ENCODE assay signal across 9 mouse cellular contexts in the genomic region with DNA sequence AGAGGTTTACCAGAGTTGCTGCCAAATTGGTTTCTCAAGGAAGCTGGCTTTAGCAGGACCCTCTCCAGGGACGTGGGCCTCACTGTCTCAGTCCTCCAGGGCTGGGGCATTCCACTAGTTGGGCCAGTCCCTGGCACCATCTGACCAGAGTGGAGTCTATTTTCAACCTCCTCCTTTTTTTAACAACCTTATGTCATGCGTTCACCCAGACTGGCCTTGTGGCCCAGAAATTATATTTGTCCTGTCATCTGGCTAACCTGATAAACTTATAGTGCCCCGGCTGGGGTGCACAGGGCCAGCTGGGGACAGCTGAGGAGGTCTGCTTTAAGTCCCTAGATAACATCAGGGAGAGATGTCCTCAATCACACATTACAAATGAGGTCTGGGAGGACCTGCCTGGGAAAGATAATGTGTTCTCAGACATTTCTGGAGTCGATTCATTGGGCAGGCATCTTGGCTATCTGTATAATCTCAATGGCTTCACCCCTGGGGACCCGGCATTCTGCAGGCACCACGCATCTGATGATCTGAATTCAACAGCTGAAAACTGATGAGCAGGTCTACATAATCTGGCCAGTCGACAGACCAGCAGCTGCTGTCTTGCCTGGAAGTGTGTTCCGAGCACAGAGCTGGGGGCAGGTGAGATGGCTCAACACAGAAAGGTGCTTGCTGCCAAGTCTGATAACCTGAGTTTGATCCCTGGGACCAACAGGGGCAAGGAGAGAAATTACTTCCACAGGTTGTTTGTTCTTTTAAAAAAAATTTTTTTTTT.
DNase-seq lines count a peak whose midpoint lies in the region; ATAC-seq lines count a peak whose summit lies in the region.
"Had no signal": no experiment of that assay in that cellular context is flagged by ENCODE, and none has a peak within 500 bp of the region (broad histone marks: within the 10 kb centered on the region; RNA-seq: fewer than 3 reads in every experiment).

No protein-coding gene starts in this region.

- DNase-seq in adrenal gland, adult 2 months = peak; percentile 22
- DNase-seq in adrenal gland, adult 8-10 months = no peak
- DNase-seq in midbrain, embryonic 10.5 days (ENCODE audit: low spot score) = no peak
- peak; percentile 18 to 32 for DNase-seq in heart, postnatal 36 days
- DNase-seq in T-cell, adult 2 months (ENCODE audit: low spot score) = no peak
- DNase-seq in kidney, postnatal 25 days = no peak
- DNase-seq in embryo, embryonic 9.5 days (ENCODE audit: extremely low spot score) = no peak

- 0 out of 2 replicates have a peak overlapping the region, but pooled peaks have one; percentile 14 for H3K9ac ChIP-seq in midbrain, embryonic 13.5 days (replicated peaks)

- H3K4me2 ChIP-seq in midbrain, embryonic 13.5 days (replicated peaks) = no peak overlapping the region

- no peak for ATAC-seq in midbrain, embryonic 13.5 days

- WGBS in midbrain, embryonic 13.5 days = 51% methylated on average over 8 of the region's 8 CpGs
- 73% methylated on average over 8 of the region's 8 CpGs for WGBS in midbrain, embryonic 10.5 days

- no peaks in the 10 kb centered on the region for H3K36me3 ChIP-seq in midbrain, embryonic 13.5 days
- H3K36me3 ChIP-seq in midbrain, embryonic 10.5 days = no peaks in the 10 kb centered on the region
- H3K36me3 ChIP-seq: G1E had no signal

- H3K4me3 ChIP-seq in midbrain, embryonic 13.5 days (replicated peaks) = no peak overlapping the region
- no peak overlapping the region for H3K4me3 ChIP-seq in midbrain, embryonic 10.5 days

- H3K4me1 ChIP-seq in midbrain, embryonic 13.5 days (replicated peaks) = peaks cover 28% of the 10 kb centered on the region
- H3K4me1 ChIP-seq in midbrain, embryonic 10.5 days = peaks cover 18% of the 10 kb centered on the region

- H3K27me3 ChIP-seq in midbrain, embryonic 13.5 days = peaks cover 2% of the 10 kb centered on the region; the same call in 1 of the 2 replicates
- H3K27me3 ChIP-seq in midbrain, embryonic 10.5 days (ENCODE audit: low read depth, poor library complexity, severe bottlenecking) = peaks cover 40% of the 10 kb centered on the region

- no peaks in the 10 kb centered on the region for H3K9me3 ChIP-seq in midbrain, embryonic 13.5 days
- H3K9me3 ChIP-seq in midbrain, embryonic 10.5 days (replicated peaks) = no peaks in the 10 kb centered on the region

- 0 out of 2 replicates have a peak overlapping the region, but pooled peaks have one; percentile 41 for H3K27ac ChIP-seq in midbrain, embryonic 13.5 days
- no peak overlapping the region for H3K27ac ChIP-seq in midbrain, embryonic 10.5 days (replicated peaks)

- intact Hi-C loops in heart, postnatal 36 days (cut with DNase I) = loop anchor here (2.0 kb wide), 1 partner anchor 26 kb away; no protein-coding TSS in a partner anchor

Comparison
In these comparisons a context has a peak if more than half of its experiments do, and no peak if none do; other contexts are left out.
1. DNase-seq: peak in adrenal gland, adult 2 months (single experiment) and heart, postnatal 36 days (2 of 2); none in adrenal gland, adult 8-10 months (single experiment), midbrain, embryonic 10.5 days (single experiment), T-cell, adult 2 months (single experiment), kidney, postnatal 25 days (0 of 2) and embryo, embryonic 9.5 days (single experiment).